Mouse (Mus musculus) layer of hippocampus, postnatal 25 days (tissue): ENCODE measurements around the gene Car11. TPM values are rescaled to one million over a fixed set of nuclear protein-coding genes. Genes with fewer than 3 reads are reported as not detected.
A peak's percentile ranks its signal among the peaks of the same experiment; 100 is the strongest.

ENCODE experiments used
- DNase-seq, 2 experiments: peaks; one replicate each; pipeline ENCODE4 v3.0.0; 2022; ENCODE audit warnings: mixed read lengths in 2 of 2, low spot score in 1 of 2; ENCODE audit errors: extremely low spot score in 1 of 2
- total RNA-seq, 2 experiments: library from RNA; stranded (reverse); gene quantifications; 2 replicates each; pipeline ENCODE4 v1.2.3; 2021

Car11 gene
- total RNA-seq, 2 experiments from 2014 or later, result 164 to 190 TPM

GRCm38 (mm10) chr7:45709036-45709435, 9.4 kb downstream of the Car11 start:
- no peak for DNase-seq

GRCm38 (mm10) chr7:45709677-45710355, 10.2 kb downstream of the Car11 start:
- no peak for DNase-seq

GRCm38 (mm10) chr7:45710477-45711191, 11.0 kb downstream of the Car11 start:
- DNase-seq, result no peak

GRCm38 (mm10) chr7:45711316-45712021, 11.8 kb downstream of the Car11 start:
- DNase-seq, result no peak

GRCm38 (mm10) chr7:45712022-45712757, 12.5 kb downstream of the Car11 start:
- DNase-seq, result no peak

GRCm38 (mm10) chr7:45713396-45713795, 13.8 kb downstream of the Car11 start:
- DNase-seq, result no peak

GRCm38 (mm10) chr7:45713881-45714520, 14.4 kb downstream of the Car11 start:
- no peak for DNase-seq

- DNase-seq, result no peak
Observed at GRCm38 (mm10) chr7:45714630-45715089, 15.0 kb downstream of the Car11 start.

- DNase-seq, result peak; percentile 91 to 95
Observed at GRCm38 (mm10) chr7:45715090-45715708, 15.6 kb downstream of the Car11 start, which contains the start of gene Rpl18. Gene Rpl18 (plus strand): TSS chr7:45715457.

- no peak for DNase-seq
Observed at GRCm38 (mm10) chr7:45715741-45716459, 16.3 kb downstream of the Car11 start.

- no peak for DNase-seq
Observed at GRCm38 (mm10) chr7:45716460-45716857, 16.8 kb downstream of the Car11 start.

- no peak for DNase-seq
Observed at GRCm38 (mm10) chr7:45716952-45717917, 17.6 kb downstream of the Car11 start.

GRCm38 (mm10) chr7:45717918-45718297, 18.3 kb downstream of the Car11 start, which contains the start of gene Sphk2:
Gene Sphk2 (minus strand): TSS chr7:45718002.
- peak; percentile 98 to 99 for DNase-seq

- no peak for DNase-seq
Observed at GRCm38 (mm10) chr7:45718331-45718730, 18.7 kb downstream of the Car11 start.

- DNase-seq, result no peak
Observed at GRCm38 (mm10) chr7:45719180-45719579, 19.5 kb downstream of the Car11 start.

GRCm38 (mm10) chr7:45719738-45720412, 20.2 kb downstream of the Car11 start:
- DNase-seq, result no peak
